8 mouse cellular contexts compared by ENCODE assay signal in genomic region chr7:126397221-126397620, GRCm38 (mm10). TPM values are rescaled to one million over a fixed set of nuclear protein-coding genes. Genes with fewer than 3 reads are reported as not detected.
DNase-seq lines count a peak whose midpoint lies in the region; ATAC-seq lines count a peak whose summit lies in the region.

No protein-coding gene starts in this region.

- peaks cover 13% of the 10 kb centered on the region; the same call in 1 of the 2 replicates for H3K4me1 ChIP-seq in embryonic facial prominence, embryonic 13.5 days
- 0 out of 2 replicates have a peak, but pooled peaks cover 2% of the 10 kb centered on the region for H3K4me1 ChIP-seq in intestine, embryonic 15.5 days (replicated peaks)
- 0 out of 2 replicates have a peak, but pooled peaks cover 4% of the 10 kb centered on the region for H3K4me1 ChIP-seq in midbrain, embryonic 14.5 days (ENCODE audit: control insufficient read depth, insufficient read depth, low read length)

- peak; percentile 13 for DNase-seq in kidney, adult 9 months
- DNase-seq in kidney, adult 18-20 months, result no peak
- no peak for DNase-seq in midbrain, embryonic 14.5 days
- no peak for DNase-seq in yolk sac, embryonic 10.5 days (ENCODE audit: low spot score)
- DNase-seq in right cerebral cortex, postnatal 4 days, result no peak
- no peak for DNase-seq in embryo, embryonic 10.5 days (ENCODE audit: low spot score)

- H3K4me2 ChIP-seq in embryonic facial prominence, embryonic 13.5 days, result peak overlapping the region; percentile 51
- H3K4me2 ChIP-seq in intestine, embryonic 15.5 days (replicated peaks), result peak overlapping the region; percentile 33
- H3K4me2 ChIP-seq in midbrain, embryonic 14.5 days (ENCODE audit: low read length), result 0 out of 2 replicates have a peak overlapping the region, but pooled peaks have one; percentile 26

- no peaks in the 10 kb centered on the region for H3K9me3 ChIP-seq in embryonic facial prominence, embryonic 13.5 days
- H3K9me3 ChIP-seq in intestine, embryonic 15.5 days, result no peaks in the 10 kb centered on the region
- no peaks in the 10 kb centered on the region for H3K9me3 ChIP-seq in midbrain, embryonic 14.5 days (ENCODE audit: control insufficient read depth, low read length)

- 0 out of 2 replicates have a peak, but pooled peaks cover 4% of the 10 kb centered on the region for H3K36me3 ChIP-seq in embryonic facial prominence, embryonic 13.5 days
- H3K36me3 ChIP-seq in intestine, embryonic 15.5 days, result no peaks in the 10 kb centered on the region
- H3K36me3 ChIP-seq in midbrain, embryonic 14.5 days (ENCODE audit: control insufficient read depth, insufficient read depth, low read length), result no peaks in the 10 kb centered on the region

- no peak for ATAC-seq in embryonic facial prominence, embryonic 13.5 days (ENCODE audit: insufficient number of reproducible peaks, insufficient read depth, low FRiP score, low TSS enrichment, low read depth)
- 0 out of 2 replicates have a peak, but pooled peaks have one; percentile 29 for ATAC-seq in intestine, embryonic 15.5 days
- ATAC-seq in midbrain, embryonic 14.5 days (ENCODE audit: low FRiP score, low TSS enrichment), result no peak

- peak overlapping the region; percentile 92 for H3K4me3 ChIP-seq in embryonic facial prominence, embryonic 13.5 days
- H3K4me3 ChIP-seq in intestine, embryonic 15.5 days (replicated peaks), result no peak overlapping the region
- no peak overlapping the region for H3K4me3 ChIP-seq in midbrain, embryonic 14.5 days (replicated peaks; ENCODE audit: low read depth, low read length)

- no peak overlapping the region for H3K27ac ChIP-seq in embryonic facial prominence, embryonic 13.5 days
- no peak overlapping the region for H3K27ac ChIP-seq in intestine, embryonic 15.5 days
- H3K27ac ChIP-seq in midbrain, embryonic 14.5 days (replicated peaks; ENCODE audit: low read depth, low read length), result no peak overlapping the region

- H3K9ac ChIP-seq in embryonic facial prominence, embryonic 13.5 days, result no peak overlapping the region
- no peak overlapping the region for H3K9ac ChIP-seq in intestine, embryonic 15.5 days
- H3K9ac ChIP-seq in midbrain, embryonic 14.5 days (replicated peaks; ENCODE audit: low read length), result no peak overlapping the region

- WGBS in embryonic facial prominence, embryonic 13.5 days, result 60% methylated on average over 6 of the region's 6 CpGs
- WGBS in intestine, embryonic 15.5 days, result 48% methylated on average over 6 of the region's 6 CpGs
- 56% methylated on average over 6 of the region's 6 CpGs for WGBS in midbrain, embryonic 14.5 days

- no peaks in the 10 kb centered on the region for H3K27me3 ChIP-seq in embryonic facial prominence, embryonic 13.5 days
- no peaks in the 10 kb centered on the region for H3K27me3 ChIP-seq in intestine, embryonic 15.5 days (replicated peaks)
- no peaks in the 10 kb centered on the region for H3K27me3 ChIP-seq in midbrain, embryonic 14.5 days (ENCODE audit: control insufficient read depth, insufficient read depth, low read length)

RNA-seq across cellular contexts. Expression of gene Nfatc2ip, which starts 0.7 kb away (rescaled TPM):
- 2.9 and 3.1 TPM in 2 replicates for polyA plus RNA-seq in embryonic facial prominence, embryonic 13.5 days (2015; fragmentation: Nextera tagmentation; extraction: Ambion mirVana)
- polyA plus RNA-seq in intestine, embryonic 15.5 days (2015; fragmentation: Nextera tagmentation; extraction: Ambion mirVana), result 1.6 and 2.5 TPM in 2 replicates
- polyA plus RNA-seq in midbrain, embryonic 14.5 days (2014; fragmentation: Nextera tagmentation; extraction: Ambion mirVana), result 3.5 and 4.9 TPM in 2 replicates

RNA-seq across cellular contexts. Expression of gene Cd19, which starts 17.5 kb away (rescaled TPM):
- 0.37 TPM in 1 of 2 replicates, not detected in the other for polyA plus RNA-seq in embryonic facial prominence, embryonic 13.5 days (2015; fragmentation: Nextera tagmentation; extraction: Ambion mirVana)
- polyA plus RNA-seq in intestine, embryonic 15.5 days (2015; fragmentation: Nextera tagmentation; extraction: Ambion mirVana), result 0.24 TPM in 1 of 2 replicates, not detected in the other
- not detected in 2 replicates for polyA plus RNA-seq in midbrain, embryonic 14.5 days (2014; fragmentation: Nextera tagmentation; extraction: Ambion mirVana)

RNA-seq across cellular contexts. Expression of gene Spns1, which starts 20.0 kb away (rescaled TPM):
- 62.0 and 63.5 TPM in 2 replicates for polyA plus RNA-seq in embryonic facial prominence, embryonic 13.5 days (2015; fragmentation: Nextera tagmentation; extraction: Ambion mirVana)
- 53.4 and 59.3 TPM in 2 replicates for polyA plus RNA-seq in intestine, embryonic 15.5 days (2015; fragmentation: Nextera tagmentation; extraction: Ambion mirVana)
- polyA plus RNA-seq in midbrain, embryonic 14.5 days (2014; fragmentation: Nextera tagmentation; extraction: Ambion mirVana), result 60.4 and 74.5 TPM in 2 replicates

RNA-seq across cellular contexts. Expression of gene Lat, which starts 27.9 kb away (rescaled TPM):
- polyA plus RNA-seq in embryonic facial prominence, embryonic 13.5 days (2015; fragmentation: Nextera tagmentation; extraction: Ambion mirVana), result 2.7 and 4.6 TPM in 2 replicates
- 1.4 and 1.5 TPM in 2 replicates for polyA plus RNA-seq in intestine, embryonic 15.5 days (2015; fragmentation: Nextera tagmentation; extraction: Ambion mirVana)
- polyA plus RNA-seq in midbrain, embryonic 14.5 days (2014; fragmentation: Nextera tagmentation; extraction: Ambion mirVana), result 0.65 and 0.92 TPM in 2 replicates

RNA-seq across cellular contexts. Expression of gene Rabep2, which starts 31.3 kb away (rescaled TPM):
- 30.8 and 34.0 TPM in 2 replicates for polyA plus RNA-seq in embryonic facial prominence, embryonic 13.5 days (2015; fragmentation: Nextera tagmentation; extraction: Ambion mirVana)
- polyA plus RNA-seq in intestine, embryonic 15.5 days (2015; fragmentation: Nextera tagmentation; extraction: Ambion mirVana), result 23.9 and 24.2 TPM in 2 replicates
- 19.6 and 22.1 TPM in 2 replicates for polyA plus RNA-seq in midbrain, embryonic 14.5 days (2014; fragmentation: Nextera tagmentation; extraction: Ambion mirVana)
